Mouse (Mus musculus) MEL (cell line): ENCODE measurements around the gene Palm3. TPM values are rescaled to one million over a fixed set of nuclear protein-coding genes. Genes with fewer than 3 reads are reported as not detected.

ENCODE experiments used
- DNase-seq: peaks from one replicate; pipeline ENCODE4 v3.0.0; 2011; ENCODE audit warnings: low read depth, low spot score
- H3K27ac ChIP-seq: 2 replicates; pipeline ENCODE4 v1.5.1; 2012; ENCODE audit warnings: low read depth, mild to moderate bottlenecking, control low read depth, low read length, moderate library complexity; ENCODE audit not compliant: control insufficient read depth
- H3K27me3 ChIP-seq, 2 experiments: fragments of 150-350 bp in 1 of 2; sonication (generic) in 1 of 2; 2 replicates each; pipeline ENCODE4 v1.6.1; 2012; ENCODE audit warnings: low read length in 2 of 2, mild to moderate bottlenecking in 2 of 2, improper control_type of control experiment in 1 of 2, moderate library complexity in 1 of 2; ENCODE audit not compliant: insufficient read depth in 2 of 2, control insufficient read depth in 1 of 2
- H3K36me3 ChIP-seq, 2 experiments: 2 replicates each; pipeline ENCODE4 v1.6.1; 2012 to 2014; ENCODE audit warnings: low read length in 2 of 2, improper control_type of control experiment in 1 of 2, inconsistent platforms in 1 of 2, mild to moderate bottlenecking in 1 of 2; ENCODE audit not compliant: insufficient read depth in 2 of 2, control insufficient read depth in 1 of 2
- H3K4me1 ChIP-seq, 2 experiments: fragments of 150-350 bp in 1 of 2; sonication (generic) in 1 of 2; 2 replicates each; pipeline ENCODE4 v1.6.1; 2012; ENCODE audit warnings: low read length in 2 of 2, improper control_type of control experiment in 1 of 2, mild to moderate bottlenecking in 1 of 2; ENCODE audit not compliant: insufficient read depth in 2 of 2, control insufficient read depth in 1 of 2
- H3K4me3 ChIP-seq, 2 experiments: fragments of 150-350 bp in 1 of 2; sonication (generic) in 1 of 2; 2 replicates each; pipeline ENCODE4 v1.5.1; 2012; ENCODE audit warnings: low read depth in 2 of 2, low read length in 2 of 2, mild to moderate bottlenecking in 2 of 2, moderate library complexity in 2 of 2, control low read depth in 1 of 2, improper control_type of control experiment in 1 of 2; ENCODE audit not compliant: control insufficient read depth in 1 of 2, insufficient read depth in 1 of 2
- H3K79me2 ChIP-seq: 2 replicates; pipeline ENCODE4 v1.6.1; 2012; ENCODE audit warnings: mild to moderate bottlenecking, low read length, moderate library complexity; ENCODE audit not compliant: control insufficient read depth, poor library complexity, insufficient read depth
- H3K9ac ChIP-seq: 2 replicates; pipeline ENCODE4 v1.6.1; 2012; ENCODE audit warnings: low read depth, mild to moderate bottlenecking, control low read depth, low read length, moderate library complexity; ENCODE audit not compliant: control insufficient read depth, poor library complexity, severe bottlenecking
- H3K9me3 ChIP-seq: fragments of 150-350 bp; sonication (generic); replicated peaks from 2 replicates; pipeline ENCODE4 v1.6.1; 2012; ENCODE audit warnings: mild to moderate bottlenecking, low read length, improper control_type of control experiment, moderate library complexity; ENCODE audit not compliant: insufficient read depth
- BHLHE40 ChIP-seq: IDR thresholded peaks from 2 replicates; pipeline ENCODE4 v1.6.1; 2012; ENCODE audit warnings: low read depth, mild to moderate bottlenecking, inconsistent platforms, low read length, improper control_type of control experiment, borderline replicate concordance
- CHD2 ChIP-seq: IDR thresholded peaks from 2 replicates; pipeline ENCODE4 v1.6.1; 2011; ENCODE audit warnings: low read length, improper control_type of control experiment
- CTCF ChIP-seq, 3 experiments: IDR thresholded peaks in 2 of 3; conservative IDR thresholded peaks in 1 of 3; 2 replicates each; pipeline ENCODE4 v1.5.1; 2011 to 2012; ENCODE audit warnings: low read length in 3 of 3, low read depth in 2 of 3, mild to moderate bottlenecking in 2 of 3, improper control_type of control experiment in 1 of 3, inconsistent platforms in 1 of 3, mixed read lengths in 1 of 3, moderate library complexity in 1 of 3; ENCODE audit not compliant: control insufficient read depth in 1 of 3, insufficient read depth in 1 of 3, poor library complexity in 1 of 3, severe bottlenecking in 1 of 3
- ELF1 ChIP-seq: IDR thresholded peaks from 2 replicates; pipeline ENCODE4 v1.6.1; 2014; ENCODE audit warnings: low read depth, mild to moderate bottlenecking, inconsistent platforms, low read length, improper control_type of control experiment, moderate library complexity
- JUND ChIP-seq: IDR thresholded peaks from 2 replicates; pipeline ENCODE4 v1.6.1; 2011; ENCODE audit warnings: low read depth, mild to moderate bottlenecking, improper control_type of control experiment, low read length
- KAT2A ChIP-seq: conservative IDR thresholded peaks from 2 replicates; pipeline ENCODE4 v1.6.1; 2012; ENCODE audit warnings: low read depth, low read length, improper control_type of control experiment, inconsistent platforms
- MAZ ChIP-seq: IDR thresholded peaks from 2 replicates; pipeline ENCODE4 v1.6.1; 2012; ENCODE audit warnings: low read depth, mild to moderate bottlenecking, inconsistent platforms, low read length, improper control_type of control experiment
- MEF2A ChIP-seq: IDR thresholded peaks from 2 replicates; pipeline ENCODE4 v1.6.1; 2014; ENCODE audit warnings: low read depth, mild to moderate bottlenecking, inconsistent platforms, low read length, improper control_type of control experiment; ENCODE audit not compliant: poor library complexity, insufficient replicate concordance, severe bottlenecking; ENCODE audit errors: extremely low read depth
- MXI1 ChIP-seq: IDR thresholded peaks from 2 replicates; pipeline ENCODE4 v1.6.1; 2011; ENCODE audit warnings: mild to moderate bottlenecking, low read depth, low read length, improper control_type of control experiment
- RAD21 ChIP-seq: IDR thresholded peaks from 2 replicates; pipeline ENCODE4 v1.6.1; 2011; ENCODE audit warnings: mild to moderate bottlenecking, low read depth, low read length, improper control_type of control experiment
- SIN3A ChIP-seq: IDR thresholded peaks from 2 replicates; pipeline ENCODE4 v1.6.1; 2012; ENCODE audit warnings: low read length, improper control_type of control experiment, inconsistent platforms
- TCF12 ChIP-seq: IDR thresholded peaks from 2 replicates; pipeline ENCODE4 v1.6.1; 2014; ENCODE audit warnings: low read depth, mild to moderate bottlenecking, inconsistent platforms, low read length, improper control_type of control experiment, moderate library complexity
- UBTF ChIP-seq: IDR thresholded peaks from 2 replicates; pipeline ENCODE4 v1.6.1; 2012; ENCODE audit warnings: low read depth, mild to moderate bottlenecking, inconsistent platforms, low read length, improper control_type of control experiment, moderate library complexity, borderline replicate concordance; ENCODE audit not compliant: insufficient read depth
- ZC3H11A ChIP-seq: IDR thresholded peaks from 2 replicates; pipeline ENCODE4 v1.6.1; 2012; ENCODE audit warnings: low read depth, mild to moderate bottlenecking, inconsistent platforms, low read length, improper control_type of control experiment
- ZMIZ1 ChIP-seq: IDR thresholded peaks from 2 replicates; pipeline ENCODE4 v1.6.1; 2012; ENCODE audit warnings: low read depth, mild to moderate bottlenecking, inconsistent platforms, low read length, improper control_type of control experiment, moderate library complexity
- ZNF384 ChIP-seq: IDR thresholded peaks from 2 replicates; pipeline ENCODE4 v1.6.1; 2012; ENCODE audit warnings: low read depth, mild to moderate bottlenecking, inconsistent platforms, low read length, improper control_type of control experiment
- polyA plus RNA-seq, 2 experiments: library from polyadenylated mRNA; stranded (reverse) in 1 of 2; unstranded in 1 of 2; fragments of >175 nt in 1 of 2; fragments of >200 nt in 1 of 2; gene quantifications; 2 replicates each; pipeline versions ENCODE4 v1.2.1 to v1.2.4; 2012; ENCODE audit warnings: low replicate concordance in 2 of 2, low read depth in 1 of 2; ENCODE audit not compliant: insufficient read length in 2 of 2, insufficient read depth in 1 of 2, missing spikeins in 1 of 2
- total RNA-seq: library from RNA; depleted of rRNA; stranded (reverse); fragments of 300-350 nt; gene quantifications from 2 replicates; pipeline ENCODE4 v1.2.3, GENCODE M21; 2012

Gene Palm3
- total and polyA plus RNA-seq, 3 experiments, result 0.65 to 3.6 TPM; not detected in 1

DNA sequence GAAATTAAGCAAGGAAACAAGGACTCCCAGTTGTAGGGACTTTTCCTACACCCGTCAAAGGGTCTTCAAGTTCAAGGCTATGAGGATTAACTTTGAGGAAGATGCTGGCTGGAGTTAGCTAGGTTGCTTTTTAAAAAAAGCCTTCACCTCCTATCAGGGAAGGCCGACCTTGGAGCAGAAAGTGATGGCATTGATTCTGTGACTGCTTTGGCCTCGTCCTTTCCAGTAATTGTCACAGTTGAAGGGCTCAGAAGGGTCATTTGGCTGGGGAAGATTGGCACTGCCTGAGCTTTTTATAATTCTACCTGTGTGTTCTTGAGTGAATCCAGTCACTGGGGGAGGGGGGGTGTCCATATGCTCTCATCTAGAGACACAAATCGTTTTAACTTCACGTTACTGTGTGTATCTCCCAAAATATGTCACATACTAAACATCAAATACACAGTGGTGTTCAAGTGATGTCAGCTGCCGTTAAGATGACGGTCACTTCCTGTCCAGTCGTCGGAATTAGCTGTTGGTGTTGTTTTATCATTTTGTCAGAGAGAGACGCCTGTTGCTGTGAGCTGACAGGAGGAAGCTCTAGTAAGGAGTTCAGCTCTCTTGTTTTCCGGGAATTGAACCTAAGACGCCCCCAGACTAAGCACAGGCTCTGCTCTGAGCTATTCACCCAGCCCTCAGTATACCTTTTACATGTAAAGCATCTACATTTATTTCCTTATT, 47.2 kb downstream of the Palm3 start:
- no peak for TF ChIP-seq MXI1
- TF ChIP-seq MAZ, result no peak
- TF ChIP-seq UBTF, result no peak
- no peak for TF ChIP-seq CTCF (IDR thresholded peaks at IDR 0.05 in 2 of 3, conservative IDR thresholded peaks at IDR 0.05 in 1 of 3; ENCODE audit: control insufficient read depth in 1 of 3, insufficient read depth in 1 of 3, low read depth in 2 of 3, low read length in 3 of 3, poor library complexity in 1 of 3, severe bottlenecking in 1 of 3)
- Histone ChIP-seq H3K36me3 (peaks cover 0 to 25% of the 10 kb centered on the region in 2 experiments; a peak in 2 of 4 replicates), H3K9ac (no peak overlapping the region), H3K27me3 (no peaks in the 10 kb centered on the region), H3K4me3 (no peak overlapping the region), H3K27ac (no peak overlapping the region), H3K9me3 (no peaks in the 10 kb centered on the region), H3K4me1 (peaks cover 6 to 24% of the 10 kb centered on the region in 2 experiments), H3K79me2 (peaks cover 14% of the 10 kb centered on the region)
- DNase-seq, result no peak

DNA sequence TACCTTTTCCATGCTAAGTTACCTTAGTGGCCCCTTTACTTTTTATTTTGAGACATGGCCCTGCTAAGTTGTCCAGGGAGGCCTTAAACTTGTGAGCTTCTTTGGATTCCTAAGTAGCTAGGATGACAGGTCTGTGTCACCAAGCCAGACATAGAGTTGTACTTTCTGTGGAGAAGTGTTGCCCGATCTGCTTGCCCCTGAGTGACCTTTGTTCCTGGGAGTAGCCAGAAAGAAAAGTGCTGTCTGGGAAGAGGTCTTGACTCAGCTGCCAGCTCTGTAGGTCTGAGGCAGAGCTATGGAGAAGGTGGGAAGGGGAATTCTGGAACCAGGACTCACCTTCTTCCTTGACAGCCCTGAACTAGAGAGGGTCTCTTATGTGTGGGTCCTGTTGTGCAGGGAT, 47.9 kb downstream of the Palm3 start:
- DNase-seq, result no peak
- Histone ChIP-seq H3K9me3 (no peaks in the 10 kb centered on the region), H3K27ac (no peak overlapping the region), H3K9ac (no peak overlapping the region), H3K4me1 (peaks cover 3 to 18% of the 10 kb centered on the region in 2 experiments), H3K4me3 (no peak overlapping the region), H3K36me3 (peaks cover 0 to 20% of the 10 kb centered on the region in 2 experiments; a peak in 2 of 4 replicates), H3K27me3 (no peaks in the 10 kb centered on the region), H3K79me2 (peaks cover 14% of the 10 kb centered on the region)
- TF ChIP-seq MAZ (no peak), MEF2A (no peak), ZC3H11A (no peak), CTCF (IDR thresholded peaks at IDR 0.05 in 2 of 3, conservative IDR thresholded peaks at IDR 0.05 in 1 of 3; ENCODE audit: control insufficient read depth in 1 of 3, insufficient read depth in 1 of 3, low read depth in 2 of 3, low read length in 3 of 3, poor library complexity in 1 of 3, severe bottlenecking in 1 of 3) (no peak), ZNF384 (no peak), CHD2 (no peak), BHLHE40 (no peak), KAT2A (no peak), ZMIZ1 (no peak), TCF12 (no peak), ELF1 (no peak), RAD21 (no peak), JUND (no peak), SIN3A (no peak)
